Comparison of ENCODE assay signal across 15 mouse cellular contexts in genomic region chr13:46339954-46340353, GRCm38 (mm10).
A peak's percentile ranks its signal among the peaks of the same experiment; 100 is the strongest.
DNase-seq lines count a peak whose midpoint lies in the region; ATAC-seq and TF ChIP-seq lines count a peak whose summit lies in the region.
"Had no signal": no experiment of that assay in that cellular context is flagged by ENCODE, and none has a peak within 500 bp of the region (broad histone marks: within the 10 kb centered on the region; RNA-seq: fewer than 3 reads in every experiment).

No protein-coding gene starts in this region.

- H3K4me2 ChIP-seq in hindbrain, postnatal 0 days (ENCODE audit: low read depth, low read length): no peak overlapping the region
- H3K4me2 ChIP-seq: forebrain, embryonic 12.5 days; heart, embryonic 13.5 days; lung, embryonic 14.5 days had no signal

- no peak overlapping the region for H3K27ac ChIP-seq in MEL (ENCODE audit: control insufficient read depth, low read depth, low read length)
- H3K27ac ChIP-seq in hindbrain, postnatal 0 days: no peak overlapping the region
- H3K27ac ChIP-seq: forebrain, embryonic 12.5 days; heart, embryonic 13.5 days had no signal

- no peak for TF ChIP-seq RAD21 in MEL (IDR thresholded peaks at IDR 0.05; ENCODE audit: low read depth, low read length)

- TF ChIP-seq POLR2A in MEL (IDR thresholded peaks at IDR 0.05; ENCODE audit: control insufficient read depth in 1 of 2, insufficient read depth in 1 of 2, low read depth in 1 of 2, low read length in 2 of 2, poor library complexity in 1 of 2): no peak

- TF ChIP-seq EP300 in MEL (IDR thresholded peaks at IDR 0.05; ENCODE audit: low read depth in 1 of 2, low read length in 2 of 2): no peak

- peak overlapping the region in 1 of 2 experiments; percentile 26; a peak in 1 of 4 replicates for H3K4me3 ChIP-seq in MEL (ENCODE audit: control insufficient read depth in 1 of 2, insufficient read depth in 1 of 2, low read depth in 2 of 2, low read length in 2 of 2)
- no peak overlapping the region for H3K4me3 ChIP-seq in hindbrain, postnatal 0 days (ENCODE audit: low read length)
- H3K4me3 ChIP-seq: forebrain, embryonic 12.5 days; heart, embryonic 13.5 days had no signal

- ATAC-seq in hindbrain, postnatal 0 days: no peak
- ATAC-seq: intestine, postnatal 0 days; Patski had no signal

- peaks cover 4 to 5% of the 10 kb centered on the region in 2 experiments; a peak in 2 of 4 replicates for H3K4me1 ChIP-seq in MEL (ENCODE audit: control insufficient read depth in 1 of 2, insufficient read depth in 2 of 2, low read length in 2 of 2)
- 0 out of 2 replicates have a peak, but pooled peaks cover 4% of the 10 kb centered on the region for H3K4me1 ChIP-seq in hindbrain, postnatal 0 days (ENCODE audit: insufficient read depth, low read length)
- H3K4me1 ChIP-seq: forebrain, embryonic 12.5 days; heart, embryonic 13.5 days had no signal

- H3K9me3 ChIP-seq in MEL (replicated peaks; ENCODE audit: insufficient read depth, low read length): no peaks in the 10 kb centered on the region
- H3K9me3 ChIP-seq in hindbrain, postnatal 0 days (ENCODE audit: low read length): no peaks in the 10 kb centered on the region
- H3K9me3 ChIP-seq: forebrain, embryonic 12.5 days; heart, embryonic 13.5 days had no signal

- WGBS in hindbrain, postnatal 0 days: 76% methylated on average over 4 of the region's 4 CpGs

- no peaks in the 10 kb centered on the region for H3K27me3 ChIP-seq in MEL (ENCODE audit: control insufficient read depth in 1 of 2, insufficient read depth in 2 of 2, low read length in 2 of 2)
- H3K27me3 ChIP-seq in hindbrain, postnatal 0 days (ENCODE audit: insufficient read depth, low read length): no peaks in the 10 kb centered on the region
- H3K27me3 ChIP-seq: forebrain, embryonic 12.5 days; heart, embryonic 13.5 days had no signal

- intact Hi-C loops in gastrocnemius, postnatal 36 days (cut with DNase I): loop anchor here (10.0 kb wide), 1 partner anchor 165 kb away; the partner anchor contains the start of gene Cap2

- DNase-seq in CD4-positive, CD25-positive, alpha-beta regulatory T cell, adult 2 months (ENCODE audit: low read depth, low spot score): peak; percentile 88
- no peak for DNase-seq in MEL (ENCODE audit: low read depth, low spot score)
- DNase-seq in lung, postnatal 25 days (ENCODE audit: low spot score): peak; percentile 55
- DNase-seq in spleen, postnatal 14 days (ENCODE audit: low spot score in 2 of 2): peak; percentile 19 to 28
- no peak for DNase-seq in cerebellum, adult 8-10 months
- DNase-seq in left cerebral cortex, adult 9 months (ENCODE audit: low spot score in 2 of 2): no peak
- no peak for DNase-seq in gastrocnemius, postnatal 36 days
- DNase-seq in hindbrain, postnatal 0 days (ENCODE audit: low spot score): no peak
- DNase-seq: layer of hippocampus, postnatal 36 days; lung, embryonic 14.5 days; right cerebral cortex, postnatal 25 days had no signal

- H3K9ac ChIP-seq in MEL (ENCODE audit: control insufficient read depth, low read depth, low read length, poor library complexity, severe bottlenecking): no peak overlapping the region
- H3K9ac ChIP-seq in hindbrain, postnatal 0 days (replicated peaks; ENCODE audit: low read length): no peak overlapping the region
- H3K9ac ChIP-seq: forebrain, embryonic 12.5 days; heart, embryonic 13.5 days; lung, embryonic 14.5 days had no signal

- no peaks in the 10 kb centered on the region for H3K79me2 ChIP-seq in MEL (ENCODE audit: control insufficient read depth, insufficient read depth, low read length, poor library complexity)

- peaks cover 0 to 4% of the 10 kb centered on the region in 2 experiments; a peak in 2 of 4 replicates for H3K36me3 ChIP-seq in MEL (ENCODE audit: control insufficient read depth in 1 of 2, insufficient read depth in 2 of 2, low read length in 2 of 2)
- H3K36me3 ChIP-seq in hindbrain, postnatal 0 days (ENCODE audit: insufficient read depth, low read length): no peaks in the 10 kb centered on the region
- H3K36me3 ChIP-seq: forebrain, embryonic 12.5 days; heart, embryonic 13.5 days had no signal

- no peak for TF ChIP-seq CTCF in MEL (IDR thresholded peaks at IDR 0.05 in 2 of 3, conservative IDR thresholded peaks at IDR 0.05 in 1 of 3; ENCODE audit: control insufficient read depth in 1 of 3, insufficient read depth in 1 of 3, low read depth in 2 of 3, low read length in 3 of 3, poor library complexity in 1 of 3, severe bottlenecking in 1 of 3)
- TF ChIP-seq CTCF in hindbrain, postnatal 0 days (IDR thresholded peaks at IDR 0.05; ENCODE audit: low read depth): no peak

TF ChIP-seq in MEL, 35 proteins besides CTCF, POLR2A, EP300 and RAD21:
- TF ChIP-seq USF1 (IDR thresholded peaks at IDR 0.05; ENCODE audit: low read depth, low read length): peak; percentile 70
- TF ChIP-seq SMC3 (IDR thresholded peaks at IDR 0.05; ENCODE audit: low read depth, low read length): no peak

Comparison
In these comparisons a context has a peak if more than half of its experiments do, and no peak if none do; other contexts are left out.
1. DNase-seq: peak in CD4-positive, CD25-positive, alpha-beta regulatory T cell, adult 2 months (single experiment), lung, postnatal 25 days (single experiment) and spleen, postnatal 14 days (2 of 2); none in MEL (single experiment), cerebellum, adult 8-10 months (single experiment), left cerebral cortex, adult 9 months (0 of 2), gastrocnemius, postnatal 36 days (0 of 2) and hindbrain, postnatal 0 days (single experiment).